Mouse (Mus musculus) lung, embryonic 15.5 days (tissue): Measurements from ENCODE around the gene Dusp1. TPM values are rescaled to one million over a fixed set of nuclear protein-coding genes. Genes with fewer than 3 reads are reported as not detected.

Experiments used
- ATAC-seq: fragments of 200-750 bp; cut with Nextera tagmentation; 2 replicates; pipeline ENCODE4 v1.8.0; 2017; ENCODE audit warnings: moderate number of reproducible peaks, borderline replicate concordance; ENCODE audit not compliant: low FRiP score, low TSS enrichment; ENCODE audit errors: extremely low read depth
- H3K27ac ChIP-seq: fragments of 300-500 bp; sonication (generic); 2 replicates; pipeline ENCODE4 v1.5.1; 2015; ENCODE audit warnings: moderate library complexity, mild to moderate bottlenecking, inconsistent platforms
- H3K27me3 ChIP-seq: fragments of 300-500 bp; sonication (generic); 2 replicates; pipeline ENCODE4 v1.6.1; 2015; ENCODE audit warnings: inconsistent platforms
- H3K36me3 ChIP-seq: fragments of 300-500 bp; sonication (generic); 2 replicates; pipeline ENCODE4 v1.6.1; 2015; ENCODE audit warnings: inconsistent platforms
- H3K4me1 ChIP-seq: fragments of 300-500 bp; sonication (generic); 2 replicates; pipeline ENCODE4 v1.6.1; 2015; ENCODE audit warnings: inconsistent platforms
- H3K4me2 ChIP-seq: fragments of 300-500 bp; sonication (generic); 2 replicates; pipeline ENCODE4 v1.6.1; 2015; ENCODE audit warnings: inconsistent platforms, mild to moderate bottlenecking, moderate library complexity
- H3K4me3 ChIP-seq: fragments of 300-500 bp; sonication (generic); 2 replicates; pipeline ENCODE4 v1.5.1; 2015; ENCODE audit warnings: mild to moderate bottlenecking, inconsistent platforms
- H3K9ac ChIP-seq: fragments of 300-500 bp; sonication (generic); 2 replicates; pipeline ENCODE4 v1.6.1; 2015; ENCODE audit warnings: inconsistent platforms
- H3K9me3 ChIP-seq: fragments of 300-500 bp; sonication (generic); 2 replicates; pipeline ENCODE4 v1.6.1; 2016; ENCODE audit warnings: inconsistent platforms
- WGBS: fragments of 180-500 bp; shearing (Covaris S2); methylation state at CpG from one replicate; pipeline ENCODE4 v1.1.7; 2015; 5-methylcytosine and 5-hydroxymethylcytosine counted together
- polyA plus RNA-seq: library from polyadenylated mRNA; unstranded; fragments of >200 nt; fragmentation: Nextera tagmentation; extraction: Ambion mirVana; gene quantifications from 2 replicates; pipeline ENCODE4 v1.2.1, GENCODE M21; 2015

The Dusp1 gene
- polyA plus RNA-seq, 1 experiment from 2014 or later, result 25.9 TPM

GRCm38 (mm10) chr17:26572265-26572664 is 10.3 kb upstream of the Dusp1 start:
- WGBS, result 89% methylated on average over 11 of the region's 11 CpGs
- no peak overlapping the region for H3K4me3 ChIP-seq
- peaks cover 16% of the 10 kb centered on the region for H3K36me3 ChIP-seq
- peaks cover 19% of the 10 kb centered on the region for H3K4me1 ChIP-seq
- H3K4me2 ChIP-seq, result no peak overlapping the region
- ATAC-seq, result no peak
- no peaks in the 10 kb centered on the region for H3K27me3 ChIP-seq
- no peak overlapping the region for H3K27ac ChIP-seq
- no peak overlapping the region for H3K9ac ChIP-seq
- H3K9me3 ChIP-seq, result no peaks in the 10 kb centered on the region

- Histone ChIP-seq H3K4me2 (no peak overlapping the region), H3K27me3 (no peaks in the 10 kb centered on the region), H3K9ac (no peak overlapping the region), H3K4me1 (peaks cover 10% of the 10 kb centered on the region; the same call in 1 of the 2 replicates), H3K27ac (no peak overlapping the region), H3K4me3 (no peak overlapping the region), H3K36me3 (peaks cover 16% of the 10 kb centered on the region), H3K9me3 (no peaks in the 10 kb centered on the region)
- WGBS, result 67% methylated on average over 3 of the region's 3 CpGs
- no peak for ATAC-seq
Measured at GRCm38 (mm10) chr17:26571377-26571776, 9.4 kb upstream of the Dusp1 start.

GRCm38 (mm10) chr17:26570651-26571118 is 8.8 kb upstream of the Dusp1 start:
- Histone ChIP-seq H3K9ac (no peak overlapping the region), H3K27me3 (no peaks in the 10 kb centered on the region), H3K4me3 (no peak overlapping the region), H3K27ac (no peak overlapping the region), H3K9me3 (no peaks in the 10 kb centered on the region), H3K4me2 (no peak overlapping the region), H3K4me1 (0 out of 2 replicates have a peak, but pooled peaks cover 4% of the 10 kb centered on the region), H3K36me3 (peaks cover 16% of the 10 kb centered on the region)
- ATAC-seq, result no peak
- 81% methylated on average over 11 of the region's 11 CpGs for WGBS

GRCm38 (mm10) chr17:26569594-26570350 is 7.8 kb upstream of the Dusp1 start:
- whole genome bisulfite sequencing, result 82% methylated on average over 4 of the region's 4 CpGs
- H3K4me1 ChIP-seq, result 0 out of 2 replicates have a peak, but pooled peaks cover 4% of the 10 kb centered on the region
- H3K4me3 ChIP-seq, result no peak overlapping the region
- H3K9ac ChIP-seq, result no peak overlapping the region
- peaks cover 21% of the 10 kb centered on the region for H3K36me3 ChIP-seq
- ATAC-seq, result no peak
- no peak overlapping the region for H3K4me2 ChIP-seq
- H3K27ac ChIP-seq, result no peak overlapping the region
- no peaks in the 10 kb centered on the region for H3K27me3 ChIP-seq
- no peaks in the 10 kb centered on the region for H3K9me3 ChIP-seq

- Histone ChIP-seq H3K27me3 (no peaks in the 10 kb centered on the region), H3K4me2 (no peak overlapping the region), H3K4me3 (no peak overlapping the region), H3K36me3 (peaks cover 23% of the 10 kb centered on the region), H3K9ac (no peak overlapping the region), H3K9me3 (no peaks in the 10 kb centered on the region), H3K4me1 (peaks cover 14% of the 10 kb centered on the region), H3K27ac (no peak overlapping the region)
- WGBS, result 96% methylated on average over 4 of the region's 4 CpGs
- ATAC-seq, result no peak
Measured at GRCm38 (mm10) chr17:26567818-26568173, 5.9 kb upstream of the Dusp1 start.

GRCm38 (mm10) chr17:26567142-26567817 is 5.4 kb upstream of the Dusp1 start:
- Histone ChIP-seq H3K9me3 (no peaks in the 10 kb centered on the region), H3K4me1 (peaks cover 20% of the 10 kb centered on the region), H3K4me2 (no peak overlapping the region), H3K27ac (no peak overlapping the region), H3K4me3 (no peak overlapping the region), H3K27me3 (no peaks in the 10 kb centered on the region), H3K36me3 (peaks cover 23% of the 10 kb centered on the region), H3K9ac (no peak overlapping the region)
- no peak for ATAC-seq
- WGBS, result 37% methylated on average over 8 of the region's 8 CpGs

GRCm38 (mm10) chr17:26564439-26564838 is 2.5 kb upstream of the Dusp1 start:
- Histone ChIP-seq H3K9me3 (no peaks in the 10 kb centered on the region), H3K4me3 (no peak overlapping the region), H3K9ac (no peak overlapping the region), H3K4me1 (peaks cover 28% of the 10 kb centered on the region), H3K4me2 (no peak overlapping the region), H3K36me3 (peaks cover 20% of the 10 kb centered on the region), H3K27ac (no peak overlapping the region), H3K27me3 (no peaks in the 10 kb centered on the region)
- WGBS, result 51% methylated on average over 9 of the region's 9 CpGs
- no peak for ATAC-seq

- no peaks in the 10 kb centered on the region for H3K9me3 ChIP-seq
- no peak overlapping the region for H3K9ac ChIP-seq
- no peaks in the 10 kb centered on the region for H3K27me3 ChIP-seq
- no peak for ATAC-seq
- no peak overlapping the region for H3K4me2 ChIP-seq
- no peak overlapping the region for H3K27ac ChIP-seq
- peaks cover 18% of the 10 kb centered on the region for H3K36me3 ChIP-seq
- peaks cover 28% of the 10 kb centered on the region for H3K4me1 ChIP-seq
- WGBS, result 70% methylated on average over 6 of the region's 6 CpGs
- no peak overlapping the region for H3K4me3 ChIP-seq
Measured at GRCm38 (mm10) chr17:26563476-26563875, 1.5 kb upstream of the Dusp1 start.

GRCm38 (mm10) chr17:26562292-26562691 is 364 bp upstream of the Dusp1 start:
- Histone ChIP-seq H3K4me1 (peaks cover 28% of the 10 kb centered on the region), H3K4me3 (peak overlapping the region; percentile 71), H3K4me2 (peak overlapping the region; percentile 61), H3K36me3 (peaks cover 7% of the 10 kb centered on the region; the same call in 1 of the 2 replicates), H3K9ac (peak overlapping the region; percentile 57), H3K27ac (no peak overlapping the region), H3K9me3 (no peaks in the 10 kb centered on the region), H3K27me3 (no peaks in the 10 kb centered on the region)
- WGBS, result 62% methylated on average over 4 of the region's 4 CpGs
- ATAC-seq, result no peak

GRCm38 (mm10) chr17:26561290-26561640 is 663 bp downstream of the Dusp1 start, which contains the start of gene Ergic1:
Gene Ergic1 (plus strand): TSS chr17:26561489.
- Histone ChIP-seq H3K36me3 (peaks cover 7% of the 10 kb centered on the region; the same call in 1 of the 2 replicates), H3K9me3 (no peaks in the 10 kb centered on the region), H3K27ac (peak within 1 kb of the TSS; percentile 69), H3K9ac (peak within 1 kb of the TSS; percentile 57), H3K27me3 (no peaks in the 10 kb centered on the region), H3K4me1 (peaks cover 28% of the 10 kb centered on the region), H3K4me3 (peak within 1 kb of the TSS; percentile 71), H3K4me2 (peak within 1 kb of the TSS; percentile 61)
- 1% methylated on average over 22 of the region's 36 CpGs for WGBS
- peak; percentile 98 for ATAC-seq

- Histone ChIP-seq H3K4me1 (peaks cover 28% of the 10 kb centered on the region), H3K9ac (peak overlapping the region; percentile 57), H3K27ac (peak overlapping the region; percentile 69), H3K4me3 (peak overlapping the region; percentile 71), H3K9me3 (no peaks in the 10 kb centered on the region), H3K4me2 (peak overlapping the region; percentile 61), H3K27me3 (no peaks in the 10 kb centered on the region), H3K36me3 (peaks cover 7% of the 10 kb centered on the region; the same call in 1 of the 2 replicates)
- WGBS, result 30% methylated on average over 9 of the region's 9 CpGs
- ATAC-seq, result peak; percentile 16; the same call in 1 of the 2 replicates
Measured at GRCm38 (mm10) chr17:26560526-26561289, 1.2 kb downstream of the Dusp1 start.
